Mouse (Mus musculus): Measurements from ENCODE around the gene Hist1h4f. TPM values are rescaled to one million over a fixed set of nuclear protein-coding genes. Genes with fewer than 3 reads are reported as not detected.
"Not testable (repeated sequence)": the region's sequence is repeated elsewhere in the genome, so short reads cannot be mapped to it uniquely, and the experiment has no call there.

The Hist1h4f gene
- polyA plus RNA-seq (2015; fragmentation: Nextera tagmentation; extraction: Ambion mirVana), result 2.4 and 2.9 TPM in 2 replicates

DNA sequence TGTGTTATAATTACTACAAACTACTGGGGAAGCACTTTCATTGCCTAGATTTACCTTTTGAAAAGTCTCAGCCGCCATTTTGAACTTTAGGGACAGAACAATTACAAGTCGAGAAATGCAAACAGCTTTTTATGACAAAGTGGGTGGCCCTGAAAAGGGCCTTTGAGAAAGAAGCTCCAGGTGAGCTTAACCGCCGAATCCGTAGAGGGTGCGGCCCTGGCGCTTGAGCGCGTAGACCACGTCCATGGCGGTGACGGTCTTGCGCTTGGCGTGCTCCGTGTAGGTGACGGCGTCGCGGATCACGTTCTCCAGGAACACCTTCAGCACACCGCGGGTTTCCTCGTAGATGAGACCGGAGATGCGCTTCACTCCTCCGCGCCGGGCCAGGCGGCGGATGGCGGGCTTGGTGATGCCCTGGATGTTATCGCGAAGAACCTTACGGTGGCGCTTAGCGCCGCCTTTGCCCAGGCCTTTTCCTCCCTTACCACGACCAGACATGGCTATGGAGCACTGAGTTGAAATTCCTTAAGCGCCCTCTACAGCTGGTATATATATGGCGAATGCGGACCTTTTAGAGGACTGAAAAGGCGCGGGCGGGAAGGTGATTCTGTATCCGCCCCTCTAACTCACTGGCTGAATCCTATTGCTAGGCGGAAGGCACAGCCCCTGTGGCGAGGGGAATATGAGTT lies at the start of gene Hist1h4f:
TSS of gene Hist1h4f (minus strand) at position 503 of the 689 bp plus-strand sequence.
- ATAC-seq (ENCODE audit: low read depth), result peak; percentile 68
- WGBS (ENCODE audit: insufficient replicate concordance), result 0% methylated on average over 47 of the region's 47 CpGs
- not testable (repeated sequence) for H3K27me3 ChIP-seq (ENCODE audit: control insufficient read depth, insufficient read depth, low read depth, low read length); H3K9me3 ChIP-seq (replicated peaks; ENCODE audit: control insufficient read depth, low read length); H3K36me3 ChIP-seq (ENCODE audit: control insufficient read depth, insufficient read depth)
- Histone ChIP-seq H3K4me2 (ENCODE audit: low read depth, low read length) (peak within 1 kb of the TSS; percentile 56), H3K4me1 (ENCODE audit: control insufficient read depth, low read depth, low read length) (peaks cover 22% of the 10 kb centered on the region), H3K4me3 (ENCODE audit: low read depth, low read length) (peak within 1 kb of the TSS; percentile 62), H3K9ac (ENCODE audit: low read depth, low read length) (peak within 1 kb of the TSS; percentile 63), H3K27ac (ENCODE audit: low read length) (peak within 1 kb of the TSS; percentile 96)

DNA sequence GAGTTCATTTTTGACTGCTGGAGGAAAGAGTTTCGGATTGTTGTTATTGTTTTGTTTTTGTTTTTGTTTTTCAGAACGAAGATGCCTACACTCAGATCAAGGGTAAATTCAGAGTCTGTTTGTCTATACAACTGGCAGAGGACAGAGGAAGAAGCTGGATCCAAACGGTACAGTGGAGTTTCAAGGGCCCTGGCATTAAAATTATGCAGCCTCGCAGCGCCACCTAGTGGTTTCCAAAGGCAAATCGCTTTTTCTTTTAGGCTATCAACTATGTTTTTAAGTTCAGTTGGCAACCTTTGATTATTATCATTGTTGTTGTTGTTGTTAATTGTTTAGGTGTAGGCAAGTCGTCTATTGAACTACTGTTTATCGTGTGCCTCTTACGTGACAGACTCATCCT lies 46.5 kb upstream of the Hist1h4f start:
- 0 out of 2 replicates have a peak overlapping the region, but pooled peaks have one; percentile 14 for H3K4me2 ChIP-seq (ENCODE audit: low read depth, low read length)
- no peak for ATAC-seq (ENCODE audit: low read depth)
- no peaks in the 10 kb centered on the region for H3K9me3 ChIP-seq (replicated peaks; ENCODE audit: control insufficient read depth, low read length)
- H3K36me3 ChIP-seq (ENCODE audit: control insufficient read depth, insufficient read depth), result no peaks in the 10 kb centered on the region
- H3K4me1 ChIP-seq (ENCODE audit: control insufficient read depth, low read depth, low read length), result peaks cover 38% of the 10 kb centered on the region
- peak overlapping the region; percentile 51 for H3K27ac ChIP-seq (ENCODE audit: low read length)
- H3K4me3 ChIP-seq (ENCODE audit: low read depth, low read length), result no peak overlapping the region
- no peaks in the 10 kb centered on the region for H3K27me3 ChIP-seq (ENCODE audit: control insufficient read depth, insufficient read depth, low read depth, low read length)
- peak overlapping the region; percentile 30; the same call in 1 of the 2 replicates for H3K9ac ChIP-seq (ENCODE audit: low read depth, low read length)
- WGBS (ENCODE audit: insufficient replicate concordance), result 5% methylated on average over 9 of the region's 9 CpGs

DNA sequence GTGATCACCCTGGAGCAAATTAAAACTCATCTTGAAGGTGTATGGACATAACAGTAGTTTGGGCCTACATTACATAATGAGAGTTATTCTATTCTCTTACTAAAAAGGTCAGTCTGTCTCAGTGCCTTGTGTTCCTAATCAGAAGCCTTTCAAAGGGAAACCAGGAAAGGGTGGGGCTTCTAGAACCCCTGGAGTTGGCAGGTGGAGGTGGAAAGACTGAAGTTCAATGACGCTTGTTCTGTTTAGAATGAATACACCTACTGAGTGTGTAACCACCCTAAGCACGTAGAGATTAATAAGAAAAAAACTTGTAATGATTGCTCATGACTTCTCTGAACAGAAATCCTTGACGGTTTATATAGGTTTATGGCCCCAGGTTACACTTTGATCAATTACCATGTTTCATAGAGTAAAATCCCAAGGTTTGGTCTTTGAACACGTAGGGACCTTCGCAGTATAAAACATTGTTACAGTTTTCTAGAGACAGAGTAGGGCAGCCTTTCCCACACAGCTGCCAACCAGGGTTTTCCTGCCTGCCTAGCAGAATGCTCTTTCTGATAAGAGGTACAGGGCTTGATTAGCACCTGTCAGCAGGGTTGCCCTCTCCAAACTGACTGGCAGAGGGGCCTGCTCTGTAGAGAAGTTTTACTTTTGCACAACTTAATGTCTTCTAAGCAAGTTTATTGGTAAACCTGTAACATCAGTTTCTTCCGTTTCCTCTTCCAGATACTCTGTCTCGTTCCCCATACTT lies 44.3 kb upstream of the Hist1h4f start:
- H3K9me3 ChIP-seq (replicated peaks; ENCODE audit: control insufficient read depth, low read length), result no peaks in the 10 kb centered on the region
- WGBS (ENCODE audit: insufficient replicate concordance), result 27% methylated on average over 7 of the region's 7 CpGs

DNA sequence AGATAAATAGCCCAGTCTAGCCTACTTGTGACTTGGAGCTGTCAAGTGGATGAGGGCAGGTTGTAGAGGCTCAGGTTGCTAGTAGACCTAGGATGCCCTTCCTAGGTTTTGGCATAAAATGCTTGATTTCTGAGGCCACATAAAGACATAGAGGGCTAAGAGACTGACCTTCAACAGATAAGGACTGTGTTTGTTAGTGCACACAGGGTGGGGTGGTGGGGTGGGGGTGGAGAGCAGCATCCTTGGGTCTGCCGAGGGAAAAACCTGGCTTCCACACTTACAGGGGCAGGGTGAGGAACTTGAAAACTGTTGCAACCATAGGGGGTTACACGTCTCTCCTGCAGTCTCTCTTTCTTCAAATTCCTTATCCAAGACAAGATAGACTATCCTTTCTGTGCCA lies 43.7 kb upstream of the Hist1h4f start:
- Histone ChIP-seq H3K9me3 (replicated peaks; ENCODE audit: control insufficient read depth, low read length) (no peaks in the 10 kb centered on the region), H3K27me3 (ENCODE audit: control insufficient read depth, insufficient read depth, low read depth, low read length) (no peaks in the 10 kb centered on the region), H3K36me3 (ENCODE audit: control insufficient read depth, insufficient read depth) (no peaks in the 10 kb centered on the region), H3K4me2 (ENCODE audit: low read depth, low read length) (peak overlapping the region; percentile 46), H3K4me3 (ENCODE audit: low read depth, low read length) (0 out of 2 replicates have a peak overlapping the region, but pooled peaks have one; percentile 5), H3K4me1 (ENCODE audit: control insufficient read depth, low read depth, low read length) (peaks cover 40% of the 10 kb centered on the region), H3K27ac (ENCODE audit: low read length) (peak overlapping the region; percentile 93), H3K9ac (ENCODE audit: low read depth, low read length) (peak overlapping the region; percentile 54)
- peak; percentile 45 for ATAC-seq (ENCODE audit: low read depth)
- 20% methylated on average over 2 of the region's 2 CpGs for WGBS (ENCODE audit: insufficient replicate concordance)

More for the DNA sequence above, 44.3 kb upstream of the Hist1h4f start:
- Histone ChIP-seq H3K27me3 (ENCODE audit: control insufficient read depth, insufficient read depth, low read depth, low read length) (no peaks in the 10 kb centered on the region), H3K36me3 (ENCODE audit: control insufficient read depth, insufficient read depth) (no peaks in the 10 kb centered on the region), H3K4me3 (ENCODE audit: low read depth, low read length) (peak overlapping the region; percentile 9; the same call in 1 of the 2 replicates), H3K9ac (ENCODE audit: low read depth, low read length) (peak overlapping the region; percentile 54), H3K4me2 (ENCODE audit: low read depth, low read length) (peak overlapping the region; percentile 46), H3K4me1 (ENCODE audit: control insufficient read depth, low read depth, low read length) (peaks cover 40% of the 10 kb centered on the region), H3K27ac (ENCODE audit: low read length) (peak overlapping the region; percentile 93)
- ATAC-seq (ENCODE audit: low read depth), result peak; percentile 95

DNA sequence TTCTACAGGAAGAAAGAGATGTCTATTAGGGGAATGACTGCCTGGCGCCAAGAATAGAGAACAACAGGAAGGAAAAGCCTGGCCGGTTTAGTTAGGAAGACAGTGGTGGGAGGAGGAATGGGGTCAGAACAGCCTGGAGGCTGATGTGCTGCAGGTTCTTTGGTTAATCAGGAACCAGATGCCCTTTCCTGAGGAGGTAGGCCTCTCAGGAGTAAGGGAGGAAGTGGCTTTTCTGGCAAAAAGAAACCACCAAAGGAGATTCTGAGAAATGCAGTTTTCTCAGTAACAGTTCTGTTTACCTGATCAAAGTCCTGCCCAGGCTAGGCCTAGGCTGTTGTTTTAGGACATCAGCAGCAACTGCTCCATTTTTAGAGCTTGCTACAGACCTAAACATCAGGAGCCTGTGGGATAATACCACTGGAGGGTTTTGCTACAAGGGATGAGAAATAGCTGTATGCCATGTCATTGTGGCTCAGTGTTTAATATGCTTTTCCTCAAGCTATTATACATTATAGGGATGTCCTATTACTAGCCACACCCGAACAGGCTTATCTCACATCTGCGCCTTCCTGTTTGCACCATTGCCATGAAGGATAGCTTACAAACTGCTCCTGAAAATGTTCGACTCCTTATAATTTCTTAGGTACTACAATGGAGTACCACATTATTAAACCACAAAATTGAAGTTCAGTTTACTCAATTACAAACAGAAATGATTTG lies 41.8 kb upstream of the Hist1h4f start:
- Histone ChIP-seq H3K27me3 (ENCODE audit: control insufficient read depth, insufficient read depth, low read depth, low read length) (no peaks in the 10 kb centered on the region), H3K27ac (ENCODE audit: low read length) (peak overlapping the region; percentile 77), H3K9me3 (replicated peaks; ENCODE audit: control insufficient read depth, low read length) (no peaks in the 10 kb centered on the region), H3K36me3 (ENCODE audit: control insufficient read depth, insufficient read depth) (no peaks in the 10 kb centered on the region), H3K4me2 (ENCODE audit: low read depth, low read length) (peak overlapping the region; percentile 28; the same call in 1 of the 2 replicates), H3K4me3 (ENCODE audit: low read depth, low read length) (no peak overlapping the region), H3K9ac (ENCODE audit: low read depth, low read length) (peak overlapping the region; percentile 44), H3K4me1 (ENCODE audit: control insufficient read depth, low read depth, low read length) (peaks cover 40% of the 10 kb centered on the region)
- ATAC-seq (ENCODE audit: low read depth), result peak; percentile 39; the same call in 1 of the 2 replicates
- WGBS (ENCODE audit: insufficient replicate concordance), result 13% methylated on average over 5 of the region's 5 CpGs

DNA sequence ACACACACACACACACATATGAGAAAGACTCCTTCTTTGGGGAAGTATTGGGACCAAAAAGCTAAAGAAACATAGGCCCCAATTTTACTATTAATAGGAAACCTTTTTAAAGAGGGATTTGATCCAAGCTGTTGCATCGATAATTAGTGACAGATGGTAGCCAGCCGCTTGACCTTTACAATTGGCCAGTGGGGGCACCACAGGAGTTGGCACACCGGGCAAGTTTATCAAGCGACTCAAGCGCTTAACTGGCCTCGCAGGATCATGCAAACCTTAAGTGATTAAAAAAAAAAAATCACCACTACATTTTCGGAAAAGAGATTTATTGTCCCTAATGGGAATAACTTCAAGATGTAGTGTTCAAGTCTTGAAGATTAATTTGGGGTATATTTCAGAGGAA lies 41.2 kb upstream of the Hist1h4f start:
- Histone ChIP-seq H3K27me3 (ENCODE audit: control insufficient read depth, insufficient read depth, low read depth, low read length) (no peaks in the 10 kb centered on the region), H3K9me3 (replicated peaks; ENCODE audit: control insufficient read depth, low read length) (no peaks in the 10 kb centered on the region), H3K36me3 (ENCODE audit: control insufficient read depth, insufficient read depth) (no peaks in the 10 kb centered on the region), H3K27ac (ENCODE audit: low read length) (no peak overlapping the region), H3K4me3 (ENCODE audit: low read depth, low read length) (no peak overlapping the region), H3K4me2 (ENCODE audit: low read depth, low read length) (no peak overlapping the region), H3K4me1 (ENCODE audit: control insufficient read depth, low read depth, low read length) (peaks cover 37% of the 10 kb centered on the region), H3K9ac (ENCODE audit: low read depth, low read length) (no peak overlapping the region)
- ATAC-seq (ENCODE audit: low read depth), result no peak
- WGBS (ENCODE audit: insufficient replicate concordance), result 73% methylated on average over 7 of the region's 7 CpGs

DNA sequence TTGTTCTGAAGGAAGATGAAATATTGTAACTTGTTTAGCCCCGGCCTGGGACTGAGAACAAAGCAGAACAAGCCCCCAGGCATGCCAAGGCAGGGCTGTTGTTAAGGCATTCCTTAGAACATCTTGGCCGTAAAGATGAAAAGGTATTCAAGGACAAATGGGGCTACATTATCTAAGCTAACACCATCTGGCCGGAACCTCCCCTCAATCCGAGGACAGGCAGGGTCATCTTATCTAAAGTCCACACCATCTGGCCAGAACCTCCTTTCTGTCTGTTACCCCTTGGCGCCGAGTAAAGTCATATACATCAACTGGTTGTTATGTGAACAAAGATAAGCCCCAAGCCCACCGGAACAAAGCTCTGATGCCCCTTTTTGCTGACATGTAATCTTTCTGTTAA lies 40.4 kb upstream of the Hist1h4f start:
- not testable (repeated sequence) for H3K27me3 ChIP-seq (ENCODE audit: control insufficient read depth, insufficient read depth, low read depth, low read length); H3K36me3 ChIP-seq (ENCODE audit: control insufficient read depth, insufficient read depth); H3K9me3 ChIP-seq (replicated peaks; ENCODE audit: control insufficient read depth, low read length); H3K9ac ChIP-seq (ENCODE audit: low read depth, low read length); ATAC-seq (ENCODE audit: low read depth); H3K4me3 ChIP-seq (ENCODE audit: low read depth, low read length); H3K4me2 ChIP-seq (ENCODE audit: low read depth, low read length); H3K27ac ChIP-seq (ENCODE audit: low read length)
- H3K4me1 ChIP-seq (ENCODE audit: control insufficient read depth, low read depth, low read length), result peaks cover 34% of the 10 kb centered on the region
- WGBS (ENCODE audit: insufficient replicate concordance), result 59% methylated on average over 7 of the region's 7 CpGs

DNA sequence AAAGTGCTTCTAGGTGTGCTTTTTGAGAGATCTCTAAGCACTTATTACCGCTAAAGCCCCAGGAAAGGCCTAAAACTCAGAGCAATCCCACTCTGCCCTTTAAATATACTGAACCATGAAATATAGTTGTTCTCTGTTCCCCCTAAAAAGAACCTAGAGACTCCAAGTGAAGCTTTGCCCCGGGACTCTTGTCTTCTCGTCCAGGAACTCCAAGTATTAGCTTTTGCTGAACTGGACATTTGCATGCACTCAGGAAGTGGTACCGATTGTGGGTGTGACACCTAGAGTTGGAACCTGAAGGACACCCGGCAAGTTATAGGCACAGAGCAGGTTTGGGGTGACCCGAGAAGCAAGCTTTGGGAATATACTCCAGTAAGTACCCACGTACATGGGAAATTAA lies 39.8 kb upstream of the Hist1h4f start:
- no peak for ATAC-seq (ENCODE audit: low read depth)
- Histone ChIP-seq H3K27me3 (ENCODE audit: control insufficient read depth, insufficient read depth, low read depth, low read length) (no peaks in the 10 kb centered on the region), H3K27ac (ENCODE audit: low read length) (no peak overlapping the region), H3K9ac (ENCODE audit: low read depth, low read length) (no peak overlapping the region), H3K4me3 (ENCODE audit: low read depth, low read length) (no peak overlapping the region), H3K36me3 (ENCODE audit: control insufficient read depth, insufficient read depth) (no peaks in the 10 kb centered on the region), H3K4me2 (ENCODE audit: low read depth, low read length) (no peak overlapping the region), H3K4me1 (ENCODE audit: control insufficient read depth, low read depth, low read length) (peaks cover 29% of the 10 kb centered on the region), H3K9me3 (replicated peaks; ENCODE audit: control insufficient read depth, low read length) (no peaks in the 10 kb centered on the region)
- WGBS (ENCODE audit: insufficient replicate concordance), result 90% methylated on average over 7 of the region's 7 CpGs

All from liver, embryonic 16.5 days (tissue).